Comparison of ENCODE assay signal across 10 mouse cellular contexts in the genomic region with DNA sequence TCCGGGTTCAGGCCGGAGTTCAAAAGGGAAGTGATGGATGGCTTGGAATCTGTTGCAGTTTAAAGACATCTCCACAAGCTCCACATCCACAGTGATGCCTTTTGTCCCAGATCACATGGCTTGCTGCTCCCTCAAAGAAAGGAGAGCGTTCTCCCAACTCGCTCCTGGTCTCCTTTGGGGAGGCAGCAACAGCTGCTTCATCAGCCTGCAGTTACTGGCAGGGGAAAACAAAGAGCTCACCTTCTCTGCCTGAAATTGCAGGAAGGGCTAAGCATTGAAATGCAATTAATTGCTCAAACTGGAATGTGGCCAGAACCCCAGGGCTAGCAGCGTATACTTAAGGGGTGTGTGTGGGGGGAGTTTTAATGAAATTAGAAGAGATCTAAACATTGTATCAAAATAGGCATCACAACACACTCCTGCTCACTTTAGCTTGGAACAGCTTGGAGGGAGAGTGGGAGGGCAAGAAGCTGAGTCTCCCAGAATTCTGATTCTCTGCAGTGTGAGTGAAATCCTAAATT.
DNase-seq lines count a peak whose midpoint lies in the region; ATAC-seq and TF ChIP-seq lines count a peak whose summit lies in the region.
"Had no signal": no experiment of that assay in that cellular context is flagged by ENCODE, and none has a peak within 500 bp of the region (broad histone marks: within the 10 kb centered on the region; RNA-seq: fewer than 3 reads in every experiment).

No protein-coding gene starts in this region.

- H3K4me3 ChIP-seq in ES-E14 (ENCODE audit: insufficient read depth in 1 of 2, low read depth in 1 of 2, low read length in 2 of 2, poor library complexity in 1 of 2, severe bottlenecking in 1 of 2) = no peak overlapping the region
- H3K4me3 ChIP-seq in hindbrain, embryonic 11.5 days (ENCODE audit: low read depth, low read length) = no peak overlapping the region
- H3K4me3 ChIP-seq in midbrain, embryonic 13.5 days (replicated peaks) = no peak overlapping the region
- H3K4me3 ChIP-seq: stomach, embryonic 15.5 days had no signal

- 9% methylated on average over 5 of the region's 5 CpGs for WGBS in hindbrain, embryonic 11.5 days
- WGBS in midbrain, embryonic 13.5 days = 26% methylated on average over 5 of the region's 5 CpGs

- DNase-seq in ES-E14 (ENCODE audit: low read depth, low spot score) = peak; percentile 37
- DNase-seq in embryo, embryonic 10 days (ENCODE audit: low spot score) = peak; percentile 59
- DNase-seq in hindbrain, embryonic 11.5 days (ENCODE audit: low spot score) = peak; percentile 49
- DNase-seq in T-cell, adult 2 months (ENCODE audit: low spot score) = no peak
- no peak for DNase-seq in adrenal gland, adult 8-10 months
- DNase-seq: kidney, postnatal 14 days had no signal

- ATAC-seq in hindbrain, embryonic 11.5 days (ENCODE audit: low FRiP score) = peak; percentile 81
- ATAC-seq in midbrain, embryonic 13.5 days = peak; percentile 68
- no peak for ATAC-seq in megakaryocyte, adult 5-6 weeks (ENCODE audit: poor library complexity, severe bottlenecking)

- no peaks in the 10 kb centered on the region for H3K9me3 ChIP-seq in ES-E14 (ENCODE audit: control insufficient read depth, insufficient read depth, low read depth, low read length)
- no peaks in the 10 kb centered on the region for H3K9me3 ChIP-seq in hindbrain, embryonic 11.5 days (ENCODE audit: control insufficient read depth, low read length)
- H3K9me3 ChIP-seq in midbrain, embryonic 13.5 days = no peaks in the 10 kb centered on the region
- H3K9me3 ChIP-seq: stomach, embryonic 15.5 days had no signal

- no peaks in the 10 kb centered on the region for H3K27me3 ChIP-seq in hindbrain, embryonic 11.5 days (ENCODE audit: control insufficient read depth, insufficient read depth, low read length)
- H3K27me3 ChIP-seq in midbrain, embryonic 13.5 days = no peaks in the 10 kb centered on the region
- H3K27me3 ChIP-seq: stomach, embryonic 15.5 days had no signal

- H3K36me3 ChIP-seq in ES-E14 (ENCODE audit: control insufficient read depth, insufficient read depth, low read length, poor library complexity, severe bottlenecking) = no peaks in the 10 kb centered on the region
- H3K36me3 ChIP-seq in hindbrain, embryonic 11.5 days (ENCODE audit: control insufficient read depth, insufficient read depth, low read length) = no peaks in the 10 kb centered on the region
- H3K36me3 ChIP-seq in midbrain, embryonic 13.5 days = no peaks in the 10 kb centered on the region
- H3K36me3 ChIP-seq: stomach, embryonic 15.5 days had no signal

- no peak overlapping the region for H3K4me2 ChIP-seq in hindbrain, embryonic 11.5 days (replicated peaks; ENCODE audit: low read depth, low read length)
- no peak overlapping the region for H3K4me2 ChIP-seq in midbrain, embryonic 13.5 days (replicated peaks)
- H3K4me2 ChIP-seq: stomach, embryonic 15.5 days had no signal

- H3K27ac ChIP-seq in ES-E14 (ENCODE audit: insufficient read depth, low read depth, low read length, poor library complexity, severe bottlenecking) = no peak overlapping the region; the same call in 1 of the 2 replicates
- H3K27ac ChIP-seq in hindbrain, embryonic 11.5 days (ENCODE audit: low read depth, low read length) = peak overlapping the region; percentile 49; the same call in 1 of the 2 replicates
- H3K27ac ChIP-seq in midbrain, embryonic 13.5 days = peak overlapping the region; percentile 35; the same call in 1 of the 2 replicates
- H3K27ac ChIP-seq: macrophage; stomach, embryonic 15.5 days had no signal

- no peak overlapping the region for H3K9ac ChIP-seq in ES-E14 (ENCODE audit: insufficient read depth, low read depth, low read length, poor library complexity, severe bottlenecking)
- 0 out of 2 replicates have a peak overlapping the region, but pooled peaks have one; percentile 19 for H3K9ac ChIP-seq in hindbrain, embryonic 11.5 days (ENCODE audit: low read depth, low read length)
- H3K9ac ChIP-seq in midbrain, embryonic 13.5 days (replicated peaks) = no peak overlapping the region
- H3K9ac ChIP-seq: stomach, embryonic 15.5 days had no signal

- peaks cover 5 to 9% of the 10 kb centered on the region in 2 experiments; a peak in 3 of 4 replicates for H3K4me1 ChIP-seq in ES-E14 (ENCODE audit: control insufficient read depth in 2 of 2, insufficient read depth in 2 of 2, low read length in 2 of 2, poor library complexity in 1 of 2)
- H3K4me1 ChIP-seq in hindbrain, embryonic 11.5 days (replicated peaks; ENCODE audit: control insufficient read depth, insufficient read depth, low read length) = 0 out of 2 replicates have a peak, but pooled peaks cover 2% of the 10 kb centered on the region
- peaks cover 20% of the 10 kb centered on the region for H3K4me1 ChIP-seq in midbrain, embryonic 13.5 days (replicated peaks)
- H3K4me1 ChIP-seq: stomach, embryonic 15.5 days had no signal

- in situ Hi-C loops in ES-E14 (cut with MboI; ENCODE audit: low sequenced_read_pairs in 2 of 2, unreplicated experiment in 2 of 2) = no loop called here

TF ChIP-seq in ES-E14, 5 proteins besides CTCF, POLR2A, EP300 and RAD21:
- TF ChIP-seq ZC3H11A (IDR thresholded peaks at IDR 0.05; ENCODE audit: borderline replicate concordance, low read depth, low read length) (no peak), MAFK (IDR thresholded peaks at IDR 0.05; ENCODE audit: insufficient read depth, low read depth, low read length) (no peak), HCFC1 (IDR thresholded peaks at IDR 0.05; ENCODE audit: borderline replicate concordance, insufficient read depth, low read length) (no peak), ZNF384 (IDR thresholded peaks at IDR 0.05; ENCODE audit: low read depth, low read length) (no peak), CHD2 (IDR thresholded peaks at IDR 0.05; ENCODE audit: low read depth, low read length) (no peak)

Comparison
In these comparisons a context has a peak if more than half of its experiments do, and no peak if none do; other contexts are left out.
1. DNase-seq: peak in ES-E14 (single experiment), embryo, embryonic 10 days (single experiment) and hindbrain, embryonic 11.5 days (single experiment); none in T-cell, adult 2 months (single experiment) and adrenal gland, adult 8-10 months (single experiment).